Mouse (Mus musculus): ENCODE results near the gene Parvg. TPM values are rescaled to one million over a fixed set of nuclear protein-coding genes. Genes with fewer than 3 reads are reported as not detected.

Parvg gene
- total RNA-seq, 2 experiments from 2014 or later = 19.0 to 48.8 TPM

Other genes with a start within 250 kb of the Parvg start
- gene Sult4a1, start 218.3 kb upstream of the Parvg start, total RNA-seq (2015; ENCODE audit: low replicate concordance) = not detected in 2 replicates
- not detected in 2 replicates for gene Sult4a1, start 218.3 kb upstream of the Parvg start, total RNA-seq (2017; ENCODE audit: low replicate concordance)
- gene Pnpla5, start 200.9 kb upstream of the Parvg start, total RNA-seq (2015; ENCODE audit: low replicate concordance) = not detected in 2 replicates
- not detected in 2 replicates for gene Pnpla5, start 200.9 kb upstream of the Parvg start, total RNA-seq (2017; ENCODE audit: low replicate concordance)
- gene Pnpla3, start 156.2 kb upstream of the Parvg start, total RNA-seq (2015; ENCODE audit: low replicate concordance) = not detected in 2 replicates
- not detected in 2 replicates for gene Pnpla3, start 156.2 kb upstream of the Parvg start, total RNA-seq (2017; ENCODE audit: low replicate concordance)
- gene Samm50, start 131.8 kb upstream of the Parvg start, total RNA-seq (2015; ENCODE audit: low replicate concordance) = 9.6 and 13.2 TPM in 2 replicates
- 7.0 and 18.7 TPM in 2 replicates for gene Samm50, start 131.8 kb upstream of the Parvg start, total RNA-seq (2017; ENCODE audit: low replicate concordance)
- 21.5 and 23.6 TPM in 2 replicates for gene Parvb, start 92.0 kb upstream of the Parvg start, total RNA-seq (2015; ENCODE audit: low replicate concordance)
- 12.1 and 15.3 TPM in 2 replicates for gene Parvb, start 92.0 kb upstream of the Parvg start, total RNA-seq (2017; ENCODE audit: low replicate concordance)
- gene Shisal1, start 123.1 kb downstream of the Parvg start, total RNA-seq (2015; ENCODE audit: low replicate concordance) = not detected in 2 replicates
- not detected in 2 replicates for gene Shisal1, start 123.1 kb downstream of the Parvg start, total RNA-seq (2017; ENCODE audit: low replicate concordance)
- gene Rtl6, start 233.8 kb downstream of the Parvg start, total RNA-seq (2015; ENCODE audit: low replicate concordance) = 0.58 TPM in 1 of 2 replicates, not detected in the other
- gene Rtl6, start 233.8 kb downstream of the Parvg start, total RNA-seq (2017; ENCODE audit: low replicate concordance) = 0.42 and 0.77 TPM in 2 replicates